In the genomic region with DNA sequence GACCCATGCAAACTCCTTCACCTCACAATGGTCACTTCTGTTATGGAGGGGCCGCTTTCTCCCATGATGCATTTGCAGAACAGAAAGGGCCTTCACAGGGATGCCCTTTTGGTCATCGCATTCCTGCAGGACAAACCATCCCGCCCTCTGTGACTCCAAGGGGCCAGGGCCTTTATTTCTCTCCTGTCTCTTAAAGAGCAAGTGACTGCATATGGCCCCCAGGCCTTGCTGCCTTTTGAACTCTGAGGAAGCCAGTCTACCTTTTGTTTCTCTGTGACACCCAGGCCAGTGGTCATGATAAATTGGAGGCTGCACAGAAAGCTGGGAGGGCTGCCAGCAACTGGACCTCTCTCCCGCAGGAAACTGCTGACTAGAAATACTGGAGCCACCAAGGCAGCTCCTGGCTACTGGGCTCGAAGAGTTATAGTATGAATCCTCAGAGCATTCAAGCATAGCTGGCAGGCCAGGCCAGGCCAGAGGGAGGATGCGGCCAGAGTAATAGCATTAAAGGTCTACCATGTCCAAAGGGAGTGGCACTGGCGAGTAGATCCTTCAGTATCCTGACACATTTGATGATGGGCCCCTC, we compare ENCODE assay signal across 17 mouse cellular contexts. TPM values are rescaled to one million over a fixed set of nuclear protein-coding genes. Genes with fewer than 3 reads are reported as not detected.
A peak's percentile ranks its signal among the peaks of the same experiment; 100 is the strongest.
DNase-seq lines count a peak whose midpoint lies in the region; ATAC-seq and TF ChIP-seq lines count a peak whose summit lies in the region.
"Had no signal": no experiment of that assay in that cellular context is flagged by ENCODE, and none has a peak within 500 bp of the region (broad histone marks: within the 10 kb centered on the region; RNA-seq: fewer than 3 reads in every experiment).

No protein-coding gene starts in this region.

- peak; percentile 15 for DNase-seq in midbrain, postnatal 0 days (ENCODE audit: low spot score)
- peak; percentile 58 for DNase-seq in adrenal gland, postnatal 10 days
- peak; percentile 89 for DNase-seq in kidney, adult 2 months
- peak; percentile 73 to 77 for DNase-seq in kidney, postnatal 25 days
- DNase-seq in cerebellum, adult 9-11 months = no peak
- DNase-seq in heart, postnatal 14 days = no peak
- no peak for DNase-seq in layer of hippocampus, adult 11-12 months (ENCODE audit: low spot score)
- DNase-seq: cerebellum, adult 8-10 months; gastrocnemius, postnatal 36 days; layer of hippocampus, adult 9-11 months; lung, adult 2 months had no signal

- no peak for TF ChIP-seq POLR2A in kidney, adult 2 months (IDR thresholded peaks at IDR 0.05; ENCODE audit: low read depth, low read length)

- intact Hi-C loops in heart, postnatal 14 days (cut with DNase I) = no loop called here

- no peak overlapping the region for H3K27ac ChIP-seq in midbrain, postnatal 0 days (ENCODE audit: low read depth, low read length)
- no peak overlapping the region for H3K27ac ChIP-seq in midbrain, embryonic 15.5 days
- no peak overlapping the region for H3K27ac ChIP-seq in kidney, adult 2 months (ENCODE audit: insufficient read depth, low read depth, low read length)
- H3K27ac ChIP-seq: hindbrain, embryonic 10.5 days; limb, embryonic 15.5 days; midbrain, embryonic 13.5 days had no signal

- ATAC-seq in midbrain, postnatal 0 days (ENCODE audit: low FRiP score) = no peak
- ATAC-seq in midbrain, embryonic 15.5 days (replicated peaks) = no peak
- ATAC-seq: midbrain, embryonic 13.5 days had no signal

- no peaks in the 10 kb centered on the region for H3K27me3 ChIP-seq in midbrain, postnatal 0 days (ENCODE audit: insufficient read depth, low read length)
- no peaks in the 10 kb centered on the region for H3K27me3 ChIP-seq in midbrain, embryonic 15.5 days (replicated peaks)
- H3K27me3 ChIP-seq in kidney, adult 2 months (replicated peaks; ENCODE audit: control insufficient read depth, insufficient read depth, low read length) = no peaks in the 10 kb centered on the region
- H3K27me3 ChIP-seq: heart, embryonic 12.5 days; limb, embryonic 15.5 days; midbrain, embryonic 13.5 days had no signal

- no peak overlapping the region for H3K4me3 ChIP-seq in midbrain, postnatal 0 days (ENCODE audit: low read depth, low read length)
- no peak overlapping the region for H3K4me3 ChIP-seq in midbrain, embryonic 15.5 days
- H3K4me3 ChIP-seq in kidney, adult 2 months (ENCODE audit: insufficient read depth, low read depth, low read length) = no peak overlapping the region
- H3K4me3 ChIP-seq: heart, embryonic 12.5 days; hindbrain, embryonic 10.5 days; limb, embryonic 15.5 days; midbrain, embryonic 13.5 days had no signal

- no peak overlapping the region for H3K9ac ChIP-seq in midbrain, postnatal 0 days (replicated peaks; ENCODE audit: low read length, poor library complexity, severe bottlenecking)
- H3K9ac ChIP-seq in midbrain, embryonic 15.5 days = no peak overlapping the region
- H3K9ac ChIP-seq: heart, embryonic 12.5 days; limb, embryonic 15.5 days; midbrain, embryonic 13.5 days had no signal

- no peaks in the 10 kb centered on the region for H3K36me3 ChIP-seq in midbrain, postnatal 0 days (ENCODE audit: insufficient read depth, low read length)
- no peaks in the 10 kb centered on the region for H3K36me3 ChIP-seq in midbrain, embryonic 15.5 days (replicated peaks)
- no peaks in the 10 kb centered on the region for H3K36me3 ChIP-seq in kidney, adult 2 months (ENCODE audit: control insufficient read depth, insufficient read depth, low read length)
- H3K36me3 ChIP-seq: G1E; heart, embryonic 12.5 days; hindbrain, embryonic 10.5 days; limb, embryonic 15.5 days; midbrain, embryonic 13.5 days had no signal

- H3K9me3 ChIP-seq in midbrain, postnatal 0 days (ENCODE audit: low read length) = 0 out of 2 replicates have a peak, but pooled peaks cover 2% of the 10 kb centered on the region
- no peaks in the 10 kb centered on the region for H3K9me3 ChIP-seq in midbrain, embryonic 15.5 days
- H3K9me3 ChIP-seq: G1E; heart, embryonic 12.5 days; hindbrain, embryonic 10.5 days; limb, embryonic 15.5 days; midbrain, embryonic 13.5 days had no signal

- WGBS in midbrain, postnatal 0 days = 81% methylated on average over 7 of the region's 7 CpGs
- WGBS in midbrain, embryonic 15.5 days = 84% methylated on average over 7 of the region's 7 CpGs
- 44% methylated on average over 7 of the region's 7 CpGs for whole genome bisulfite sequencing in kidney, adult 2 months

- H3K4me2 ChIP-seq in midbrain, postnatal 0 days (ENCODE audit: low read depth, low read length, poor library complexity, severe bottlenecking) = no peak overlapping the region
- no peak overlapping the region for H3K4me2 ChIP-seq in midbrain, embryonic 15.5 days
- H3K4me2 ChIP-seq: heart, embryonic 12.5 days; limb, embryonic 15.5 days; midbrain, embryonic 13.5 days had no signal

- H3K4me1 ChIP-seq in midbrain, postnatal 0 days (ENCODE audit: insufficient read depth, low read length) = no peaks in the 10 kb centered on the region
- H3K4me1 ChIP-seq in midbrain, embryonic 15.5 days = no peaks in the 10 kb centered on the region
- H3K4me1 ChIP-seq in kidney, adult 2 months (ENCODE audit: control insufficient read depth, insufficient read depth, low read length) = no peaks in the 10 kb centered on the region
- H3K4me1 ChIP-seq: midbrain, embryonic 13.5 days had no signal

- TF ChIP-seq CTCF in midbrain, postnatal 0 days (IDR thresholded peaks at IDR 0.05) = no peak
- no peak for TF ChIP-seq CTCF in kidney, adult 2 months (conservative IDR thresholded peaks at IDR 0.05; ENCODE audit: insufficient read depth, insufficient read length, low read depth, low read length)

RNA-seq across cellular contexts. Expression of gene Olfml2b, which starts 53.5 kb away (rescaled TPM):
- 5.9 and 6.1 TPM in 2 replicates for total RNA-seq in midbrain, postnatal 0 days (2014; rRNA removed)
- polyA plus RNA-seq in midbrain, postnatal 0 days (2015; fragmentation: Nextera tagmentation; extraction: Ambion mirVana) = 3.1 and 3.5 TPM in 2 replicates
- polyA plus RNA-seq in midbrain, embryonic 15.5 days (2015; fragmentation: Nextera tagmentation; extraction: Ambion mirVana) = 4.8 and 5.2 TPM in 2 replicates
- 10 to 100 TPM; 16.0 to 17.9 TPM for total RNA-seq in adrenal gland, postnatal 10 days (2021)
- polyA plus RNA-seq in kidney, adult 2 months (2012; rRNA removed) = 4.2 and 5.4 TPM in 2 replicates
- total RNA-seq in heart, postnatal 14 days (2021) = 10 to 100 TPM; 16.6 to 17.3 TPM
- polyA plus RNA-seq: G1E had no signal

Comparison
In these comparisons a context has a peak if more than half of its experiments do, and no peak if none do; other contexts are left out.
1. DNase-seq: peak in midbrain, postnatal 0 days (single experiment), adrenal gland, postnatal 10 days (single experiment), kidney, adult 2 months (single experiment) and kidney, postnatal 25 days (2 of 2); none in cerebellum, adult 9-11 months (single experiment), heart, postnatal 14 days (0 of 2) and layer of hippocampus, adult 11-12 months (single experiment).